Mouse (Mus musculus) hematopoietic stem cell, adult 5-6 weeks (primary cell): ENCODE data around the gene Trpt1. TPM values are rescaled to one million over a fixed set of nuclear protein-coding genes. Genes with fewer than 3 reads are reported as not detected.
"Not testable (repeated sequence)": the region's sequence is repeated elsewhere in the genome, so short reads cannot be mapped to it uniquely, and the experiment has no call there.

Source experiments
- ATAC-seq, 2 experiments: fragments of 125-278 bp in 1 of 2; replicated peaks in 1 of 2; 2 replicates each; pipeline ENCODE4 v1.8.0; 2016 to 2017; ENCODE audit warnings: inconsistent platforms in 2 of 2, mild to moderate bottlenecking in 2 of 2, moderate number of reproducible peaks in 2 of 2, low read depth in 1 of 2, moderate TSS enrichment in 1 of 2; ENCODE audit not compliant: low FRiP score in 2 of 2, poor library complexity in 2 of 2, severe bottlenecking in 2 of 2, insufficient read depth in 1 of 2, low TSS enrichment in 1 of 2
- total RNA-seq: library from RNA; stranded (forward); fragments of 172-1452, 232-1000 nt; gene quantifications from 2 replicates; pipeline ENCODE4 v1.2.3, GENCODE M21; 2017

Trpt1 gene
- total RNA-seq, 1 experiment from 2014 or later = 1.6 TPM

DNA sequence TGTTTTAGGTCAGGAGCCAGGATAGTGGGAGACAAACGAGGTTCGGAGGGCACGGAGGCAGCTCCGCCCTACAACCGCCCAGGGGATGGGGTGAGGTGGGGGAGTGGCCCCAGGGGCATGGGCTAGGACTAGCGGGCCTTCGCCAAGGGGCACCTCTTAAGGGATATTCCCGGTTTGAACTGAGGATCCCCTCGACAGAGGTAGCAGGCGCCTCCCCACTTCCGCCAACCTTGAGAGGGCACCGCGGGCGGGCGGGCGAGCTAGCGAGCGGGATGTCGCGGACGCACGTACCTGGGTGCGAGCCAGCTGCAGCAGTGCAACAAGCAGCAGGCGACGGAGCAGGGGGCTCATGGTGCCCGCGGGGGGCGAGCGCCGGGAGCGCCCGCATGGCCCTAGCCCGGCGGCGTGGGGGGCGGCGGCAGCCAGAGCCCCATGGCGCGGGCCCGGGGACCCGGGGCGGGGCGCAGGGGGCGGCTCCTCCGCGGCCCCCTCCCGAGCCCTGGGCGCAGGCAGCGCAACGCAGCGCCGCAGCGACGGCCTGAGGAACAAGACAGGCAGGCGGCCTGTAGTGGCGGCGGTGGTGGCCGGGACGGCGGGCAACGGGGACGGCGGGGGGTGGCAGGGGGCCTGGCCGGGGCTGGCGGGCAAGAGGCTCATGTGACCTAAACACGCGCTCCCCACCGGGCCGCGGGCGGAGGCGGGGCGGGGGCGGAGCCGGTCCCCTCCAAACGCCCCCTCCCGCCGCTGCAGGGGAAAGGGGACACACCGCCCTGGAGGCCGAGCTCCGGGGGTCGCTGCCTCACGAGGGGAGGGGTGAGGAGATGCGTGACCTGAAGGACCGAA is 8.6 kb upstream of the Trpt1 start, which contains the start of gene Vegfb:
Gene Vegfb (minus strand): TSS at position 591 of the 843 bp plus-strand sequence.
- ATAC-seq = peak in 1 of 2 experiments; percentile 49; a peak in 2 of 4 replicates

DNA sequence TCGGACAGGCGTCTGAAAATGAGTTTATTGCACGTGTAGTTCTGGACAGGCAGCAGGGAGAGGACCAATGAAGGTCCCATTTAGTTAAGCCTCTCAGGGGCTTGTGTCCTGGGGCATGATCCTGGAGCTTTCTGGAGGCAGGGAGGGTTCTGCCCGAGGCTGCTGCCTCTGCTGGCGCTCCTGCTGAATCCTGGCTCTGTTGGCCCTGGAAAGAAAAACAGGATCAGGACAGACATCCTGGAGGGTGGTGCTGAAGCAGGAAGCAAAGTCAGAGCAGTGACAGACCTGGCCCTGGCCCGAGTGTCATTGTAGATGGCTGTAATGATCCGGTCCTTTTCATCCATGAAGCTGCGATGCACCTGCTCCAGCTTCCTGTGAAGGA is 8.0 kb upstream of the Trpt1 start:
- no peak for ATAC-seq

GRCm38 (mm10) chr19:6989251-6989650 is 6.7 kb upstream of the Trpt1 start:
- no peak for ATAC-seq

GRCm38 (mm10) chr19:6990712-6991111 is 5.2 kb upstream of the Trpt1 start:
- no peak for ATAC-seq

GRCm38 (mm10) chr19:6991166-6991565 is 4.8 kb upstream of the Trpt1 start:
- not testable (repeated sequence) for ATAC-seq

DNA sequence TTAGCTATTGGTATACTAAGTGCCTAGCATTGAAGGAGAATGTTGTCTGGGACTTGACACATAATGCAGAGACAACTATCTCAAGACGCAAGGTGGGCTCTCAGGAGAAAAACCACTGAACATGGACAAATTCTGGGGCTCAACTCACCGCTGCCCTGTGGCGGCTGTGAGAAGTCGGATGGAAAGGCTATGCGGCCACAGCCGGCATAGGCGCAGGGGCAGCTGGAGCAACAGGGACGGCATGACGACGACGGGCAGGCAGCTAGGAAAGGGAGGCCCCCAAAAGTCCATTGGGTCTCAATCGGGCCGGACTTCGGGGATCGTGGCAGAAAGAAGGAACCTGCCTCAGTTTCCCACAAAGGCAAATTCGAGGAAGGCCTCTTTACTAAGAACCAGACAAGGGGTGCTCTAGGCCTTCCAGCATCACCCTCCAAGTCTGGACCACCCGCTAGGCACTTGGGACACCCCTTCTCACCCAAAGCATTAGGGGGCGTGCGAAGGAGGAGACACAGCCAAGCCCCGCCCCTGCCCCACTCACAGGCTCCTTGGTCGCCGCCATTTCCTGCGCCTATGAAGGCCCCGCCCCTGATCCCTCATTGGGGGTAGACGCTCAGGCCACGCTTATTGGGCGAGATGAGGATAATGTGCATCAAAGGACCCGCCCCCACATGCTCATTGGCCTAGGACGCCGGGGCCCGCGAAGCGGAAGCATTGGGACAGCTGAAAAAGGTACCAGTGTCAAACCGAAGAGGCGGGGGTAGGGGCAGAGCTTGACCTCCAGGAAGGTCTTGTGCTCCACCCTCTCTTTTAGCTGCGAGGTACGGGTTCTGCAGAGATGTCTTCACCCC is 3.7 kb upstream of the Trpt1 start, which contains the start of gene Dnajc4:
Gene Dnajc4 (minus strand): TSS at position 562 of the 848 bp plus-strand sequence.
- peak; percentile 96 to 97 for ATAC-seq

DNA sequence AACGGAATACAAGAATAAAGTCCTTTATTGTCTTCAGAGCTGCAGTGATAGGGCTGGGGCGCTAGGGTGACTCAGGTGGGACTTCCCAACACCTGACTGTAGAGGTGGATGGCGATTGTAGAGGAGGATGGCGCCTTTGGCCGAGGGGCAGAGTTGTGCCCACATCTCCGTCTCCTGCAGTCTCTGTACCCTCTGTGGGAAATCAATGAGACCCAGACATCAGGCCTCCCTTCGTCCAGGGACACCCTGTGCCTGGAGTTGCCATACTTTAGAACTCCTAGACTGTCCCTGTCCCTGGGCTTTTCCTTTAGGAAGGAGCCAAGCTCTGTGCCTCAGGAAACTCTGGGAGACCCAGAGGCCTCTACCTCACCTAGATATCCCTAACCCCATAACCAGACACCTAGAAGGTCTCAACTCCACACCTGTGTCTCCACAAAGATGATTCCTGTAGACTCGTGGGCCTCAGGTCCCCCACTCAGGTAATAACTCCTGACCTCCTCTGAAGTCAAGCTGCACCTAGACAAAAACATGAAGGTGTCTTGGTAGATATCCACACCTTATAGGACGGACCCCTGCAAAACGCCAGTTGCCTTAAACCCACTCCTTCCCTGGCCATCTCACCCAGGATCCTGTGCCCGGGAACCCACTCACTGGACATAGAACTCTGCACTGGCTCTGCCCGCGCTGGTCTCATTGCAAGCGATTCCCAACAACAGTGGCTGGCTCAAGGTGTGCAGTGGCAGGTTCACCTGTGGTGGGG is 2.7 kb upstream of the Trpt1 start:
- no peak for ATAC-seq

DNA sequence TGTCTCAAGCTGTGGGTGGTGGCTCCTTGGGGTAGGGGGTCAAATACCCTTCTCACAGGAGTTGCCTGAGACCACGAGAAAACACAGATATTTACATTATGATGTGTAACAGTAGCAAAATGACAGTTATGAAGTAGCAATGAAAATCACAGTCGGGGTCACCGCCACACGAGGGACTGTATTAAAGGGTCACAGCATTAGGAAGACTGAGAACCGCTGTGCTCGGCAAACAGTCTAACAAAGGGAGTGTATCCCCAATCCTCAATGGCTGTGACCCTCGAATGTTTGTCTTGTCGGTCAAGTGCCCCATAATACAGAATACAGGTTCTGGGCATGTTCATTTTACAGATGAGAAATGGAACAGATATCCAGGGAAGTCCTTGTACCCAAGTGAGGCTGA is 1.9 kb upstream of the Trpt1 start:
- ATAC-seq = no peak

- ATAC-seq = no peak
Measured at GRCm38 (mm10) chr19:6994489-6994888, 1.4 kb upstream of the Trpt1 start.

DNA sequence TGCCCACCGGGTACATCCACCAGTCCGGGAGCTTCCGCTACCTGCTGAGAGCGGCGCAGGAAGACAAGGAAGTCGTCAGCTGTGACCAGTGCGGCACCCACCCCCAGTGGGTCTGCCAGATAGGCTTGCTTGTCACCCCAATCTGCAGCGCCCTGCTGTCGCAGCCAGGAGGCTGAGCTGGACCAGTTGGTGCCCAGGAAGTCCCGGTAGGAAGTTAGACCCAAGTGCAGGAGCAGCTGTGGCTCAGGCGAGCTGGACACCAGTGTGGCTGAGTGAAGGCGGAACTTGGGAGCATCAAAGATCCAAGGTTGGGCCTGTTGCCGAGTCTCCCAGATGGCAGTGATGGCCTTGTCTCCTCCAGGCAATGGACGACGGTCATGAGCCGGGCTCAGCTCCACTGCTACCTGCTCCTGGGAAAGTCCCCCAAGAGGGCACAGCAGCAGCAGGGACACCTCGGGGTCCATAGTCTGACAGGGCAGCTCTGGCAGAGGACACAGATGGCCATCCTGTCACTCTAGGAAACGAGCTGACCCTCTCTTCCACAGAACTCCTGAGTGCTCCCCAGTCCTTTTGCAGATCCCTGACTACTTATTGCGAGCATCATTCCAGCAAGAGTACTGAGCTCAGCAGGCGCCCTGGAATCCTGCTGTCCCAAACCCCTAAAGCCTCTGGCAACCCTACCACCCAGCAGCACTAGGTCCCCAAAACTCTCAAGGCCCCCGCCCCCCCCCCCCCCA is 508 bp upstream of the Trpt1 start:
- no peak for ATAC-seq

GRCm38 (mm10) chr19:6997721-6998290 is 1.9 kb downstream of the Trpt1 start:
- ATAC-seq = no peak

GRCm38 (mm10) chr19:6999360-7000063 is 3.6 kb downstream of the Trpt1 start:
- ATAC-seq = no peak

- no peak for ATAC-seq
Measured at GRCm38 (mm10) chr19:7006892-7007593, 11.1 kb downstream of the Trpt1 start.

- no peak for ATAC-seq
Measured at GRCm38 (mm10) chr19:7012426-7012825, 16.5 kb downstream of the Trpt1 start.

- no peak for ATAC-seq
Measured at GRCm38 (mm10) chr19:7013984-7014383, 18.1 kb downstream of the Trpt1 start.
